Mouse (Mus musculus) spleen, adult 2 months (tissue): ENCODE data around the gene Arhgap28.

Source experiments
- CTCF ChIP-seq: fragments of 200-500 bp; IDR thresholded peaks from 2 replicates; pipeline ENCODE4 v1.5.1; 2011; ENCODE audit warnings: mild to moderate bottlenecking, inconsistent platforms; ENCODE audit not compliant: insufficient read depth, insufficient read length, insufficient replicate concordance; ENCODE audit errors: extremely low read depth
- POLR2A ChIP-seq: fragments of 200-500 bp; IDR thresholded peaks from 2 replicates; pipeline ENCODE4 v1.6.1; 2011; ENCODE audit warnings: low read depth, low read length, inconsistent platforms

DNA sequence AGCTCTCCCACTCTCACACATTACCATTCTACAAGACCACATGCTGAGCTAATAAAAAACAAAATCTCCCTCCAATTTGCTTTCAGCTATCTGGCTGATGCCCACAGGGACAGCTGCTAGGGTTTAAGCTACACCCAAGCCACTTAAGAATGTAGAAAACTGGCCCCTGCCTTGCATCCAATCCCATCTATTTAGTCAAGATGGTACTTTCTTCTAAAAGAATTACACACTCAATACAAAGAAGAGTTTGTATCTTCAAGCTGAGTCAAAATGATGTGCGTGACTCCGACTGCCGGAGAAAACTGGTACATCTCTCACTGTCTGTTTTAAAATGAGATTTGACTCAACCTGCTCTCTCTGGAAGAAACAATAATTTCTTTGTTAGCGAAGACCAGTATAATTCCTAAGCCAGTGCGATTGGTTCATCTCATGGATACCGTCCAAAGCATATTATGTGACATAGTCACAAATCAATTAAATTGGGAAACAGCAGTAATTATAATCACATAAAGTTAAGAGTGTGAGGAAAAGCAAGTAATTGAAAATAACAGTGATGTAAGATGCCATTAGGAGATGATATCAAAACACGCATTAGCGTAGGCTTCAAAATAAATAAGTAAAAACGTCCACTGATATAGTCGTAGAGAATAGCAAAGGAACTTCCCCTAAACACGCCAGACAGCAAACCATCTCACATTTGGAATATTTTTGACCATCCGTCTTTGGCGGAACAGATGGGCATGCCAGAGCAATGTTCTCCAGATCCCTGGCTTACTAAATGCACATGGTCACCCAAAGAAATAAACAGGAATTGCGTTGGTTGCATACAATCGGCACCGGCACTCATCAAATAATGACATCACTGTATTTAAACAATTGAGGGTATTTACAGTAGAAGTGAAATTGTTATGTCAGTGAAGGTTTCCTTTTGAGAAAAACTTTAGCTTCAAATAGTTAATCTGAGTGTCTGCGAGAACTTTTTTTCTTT is 1.0 kb downstream of the Arhgap28 start:
- no peak for TF ChIP-seq CTCF
- no peak for TF ChIP-seq POLR2A
